Mouse (Mus musculus) megakaryocyte, embryonic 14.5 days (primary cell): ENCODE measurements at regions not wholly inside any gene's neighbourhood (a gene's known extent, or its start where the extent isn't known, plus 50 kb on each side); places are given as distances from the start of the nearest gene placed in this dataset.

ENCODE experiments used
- FLI1 ChIP-seq: IDR thresholded peaks from 2 replicates; pipeline ENCODE4 v1.6.1; 2012; ENCODE audit warnings: low read length, inconsistent platforms, mixed read lengths
- GATA1 ChIP-seq: IDR thresholded peaks from 3 replicates; pipeline ENCODE4 v1.6.1; 2012; ENCODE audit warnings: mixed read lengths, low read length, inconsistent platforms, borderline replicate concordance

- TF ChIP-seq GATA1: no peak
- no peak for TF ChIP-seq FLI1
These were observed 60.4 kb upstream of the Prox1 start for GRCm38 (mm10) chr1:190230866-190231265.
